Mouse (Mus musculus) heart, postnatal 0 days (tissue): ENCODE data around the gene Gldc. TPM values are rescaled to one million over a fixed set of nuclear protein-coding genes. Genes with fewer than 3 reads are reported as not detected.

Experiments
- ATAC-seq: fragments of 200-750 bp; cut with Nextera tagmentation; 2 replicates; pipeline ENCODE4 v1.8.0; 2017; ENCODE audit warnings: low read depth, moderate number of reproducible peaks, moderate library complexity; ENCODE audit not compliant: insufficient read depth
- DNase-seq: peaks from one replicate; pipeline ENCODE4 v3.0.0-alpha.2; 2016; ENCODE audit warnings: low spot score
- H3K27ac ChIP-seq: fragments of 300-500 bp; sonication (generic); 2 replicates; pipeline ENCODE4 v1.5.1; 2014; ENCODE audit warnings: low read depth, mild to moderate bottlenecking
- H3K27me3 ChIP-seq: fragments of 300-500 bp; sonication (generic); 2 replicates; pipeline ENCODE4 v1.6.1; 2014; ENCODE audit warnings: low read length, mixed read lengths; ENCODE audit not compliant: control insufficient read depth, insufficient read depth
- H3K36me3 ChIP-seq: fragments of 300-500 bp; sonication (generic); replicated peaks from 2 replicates; pipeline ENCODE4 v1.6.1; 2014; ENCODE audit warnings: low read length, mixed read lengths; ENCODE audit not compliant: control insufficient read depth, insufficient read depth
- H3K4me1 ChIP-seq: fragments of 300-500 bp; sonication (generic); 2 replicates; pipeline ENCODE4 v1.6.1; 2014; ENCODE audit warnings: antibody characterized with exemption; ENCODE audit not compliant: control insufficient read depth, insufficient read depth
- H3K4me2 ChIP-seq: fragments of 300-500 bp; sonication (generic); 2 replicates; pipeline ENCODE4 v1.6.1; 2014; ENCODE audit warnings: low read depth, mild to moderate bottlenecking, low read length, moderate library complexity
- H3K4me3 ChIP-seq: fragments of 300-500 bp; sonication (generic); 2 replicates; pipeline ENCODE4 v1.5.1; 2014; ENCODE audit warnings: low read depth, low read length
- H3K9ac ChIP-seq: fragments of 300-500 bp; sonication (generic); replicated peaks from 2 replicates; pipeline ENCODE4 v1.6.1; 2014; ENCODE audit warnings: low read depth, low read length, mixed read lengths
- H3K9me3 ChIP-seq: fragments of 300-500 bp; sonication (generic); replicated peaks from 2 replicates; pipeline ENCODE4 v1.6.1; 2016; ENCODE audit warnings: low read length; ENCODE audit not compliant: control insufficient read depth
- CTCF ChIP-seq: IDR thresholded peaks from 2 replicates; pipeline ENCODE4 v1.5.1; 2016; ENCODE audit warnings: antibody characterized with exemption, control low read depth, low read depth
- EP300 ChIP-seq: IDR thresholded peaks from 2 replicates; pipeline ENCODE4 v1.6.1; 2016; ENCODE audit warnings: antibody characterized with exemption, low read depth
- WGBS: fragments of 180-500 bp; shearing (Covaris S2); extraction: QIAGEN DNeasy Blood & Tissue Kit; methylation state at CpG from one replicate; pipeline ENCODE4 v1.1.7; 2014; 5-methylcytosine and 5-hydroxymethylcytosine counted together
- polyA plus RNA-seq: library from polyadenylated mRNA; unstranded; fragments of >200 nt; fragmentation: Nextera tagmentation; extraction: Ambion mirVana; gene quantifications from 2 replicates; pipeline ENCODE4 v1.2.1, GENCODE M21; 2015
- total RNA-seq: library from RNA; depleted of rRNA; stranded (reverse); fragments of >200 nt; gene quantifications from 2 replicates; pipeline ENCODE4 v1.2.3, GENCODE M21; 2014; ENCODE audit warnings: low replicate concordance

Gene Gldc
- total and polyA plus RNA-seq, 2 experiments from 2014 or later: 0.25 to 2.0 TPM

DNA sequence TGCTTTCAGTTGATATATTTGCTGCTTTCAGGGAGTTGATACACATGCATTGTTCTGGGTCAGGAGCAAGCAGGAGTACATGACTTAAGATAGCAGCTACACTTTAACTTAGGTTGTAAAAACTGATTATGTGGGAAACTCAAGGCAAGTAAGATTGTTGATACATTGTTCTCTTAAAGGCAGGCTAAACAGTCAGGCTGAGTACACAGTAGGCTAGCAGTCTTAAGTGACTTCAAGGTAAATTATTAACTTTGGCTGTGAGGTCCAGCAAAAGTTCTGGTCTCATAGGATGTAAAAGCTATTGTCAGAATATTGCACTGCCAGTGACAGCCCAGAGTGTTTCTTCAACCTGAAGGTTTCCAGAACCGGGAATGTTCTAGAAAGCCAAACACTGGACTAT lies 31.8 kb upstream of the Gldc start:
- Histone ChIP-seq H3K9me3 (no peaks in the 10 kb centered on the region), H3K4me2 (no peak overlapping the region), H3K27ac (no peak overlapping the region), H3K36me3 (no peaks in the 10 kb centered on the region), H3K4me1 (no peaks in the 10 kb centered on the region), H3K4me3 (no peak overlapping the region), H3K27me3 (no peaks in the 10 kb centered on the region), H3K9ac (no peak overlapping the region)
- ATAC-seq (no peak), DNase-seq (no peak)
- TF ChIP-seq CTCF (no peak), EP300 (no peak)
- 77% methylated on average over 1 of the region's 1 CpGs for WGBS

DNA sequence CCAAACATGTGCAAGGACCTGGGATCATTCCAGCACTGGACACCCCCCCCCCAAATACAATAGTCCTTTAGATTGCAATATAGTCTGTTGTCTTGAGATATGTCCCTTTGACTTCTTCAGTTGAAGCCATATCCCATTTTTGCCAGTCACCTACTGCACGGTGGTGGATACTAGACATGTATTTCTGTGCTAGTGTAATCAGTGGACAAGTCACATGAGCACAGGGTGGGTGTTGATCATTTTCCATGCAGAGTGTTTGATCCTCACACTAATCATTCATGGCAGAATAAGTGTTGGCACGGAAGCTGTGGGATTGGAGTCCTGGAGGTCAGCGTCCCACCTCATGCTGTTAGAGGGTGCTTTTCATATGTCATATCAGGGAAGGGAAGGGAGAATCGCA lies 30.6 kb upstream of the Gldc start:
- no peak for TF ChIP-seq CTCF
- no peak for TF ChIP-seq EP300
- H3K9ac ChIP-seq: no peak overlapping the region
- no peaks in the 10 kb centered on the region for H3K9me3 ChIP-seq
- ATAC-seq: no peak
- no peak for DNase-seq
- no peaks in the 10 kb centered on the region for H3K27me3 ChIP-seq
- no peak overlapping the region for H3K4me3 ChIP-seq
- H3K4me1 ChIP-seq: no peaks in the 10 kb centered on the region
- no peak overlapping the region for H3K4me2 ChIP-seq
- no peak overlapping the region for H3K27ac ChIP-seq
- no peaks in the 10 kb centered on the region for H3K36me3 ChIP-seq
- 74% methylated on average over 4 of the region's 4 CpGs for WGBS

DNA sequence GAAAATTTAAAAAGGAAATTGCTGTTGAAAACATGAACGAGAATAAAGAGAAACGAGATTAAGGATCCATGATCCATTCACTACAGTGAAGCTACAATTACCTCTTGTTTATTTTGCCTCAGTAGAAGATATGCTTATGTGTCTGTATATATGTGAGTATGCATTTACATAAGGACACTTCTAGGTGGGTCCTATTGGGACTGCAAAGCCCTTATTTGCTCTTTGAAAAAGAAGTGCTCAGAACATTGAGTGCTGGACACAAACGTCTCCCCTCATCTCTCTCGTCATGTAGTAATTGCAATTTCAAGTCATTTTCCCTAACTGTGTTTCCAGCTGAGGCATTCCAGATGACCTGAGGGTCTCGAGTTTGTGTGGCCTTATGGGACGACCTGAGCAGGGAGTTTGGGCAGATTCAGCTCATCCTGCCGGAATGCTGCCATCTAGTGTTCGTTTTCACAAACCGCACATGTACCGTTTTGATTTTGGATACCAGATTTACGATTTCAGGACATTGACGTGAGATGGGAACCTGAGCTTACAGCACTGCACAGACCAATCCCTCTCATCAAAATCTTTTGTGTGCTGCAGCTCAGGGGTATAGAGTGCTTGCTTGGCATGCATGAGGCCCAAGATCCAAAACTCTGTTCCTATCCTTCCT lies 30.1 kb upstream of the Gldc start:
- no peak overlapping the region for H3K4me2 ChIP-seq
- no peak overlapping the region for H3K9ac ChIP-seq
- H3K9me3 ChIP-seq: no peaks in the 10 kb centered on the region
- H3K36me3 ChIP-seq: no peaks in the 10 kb centered on the region
- H3K27ac ChIP-seq: no peak overlapping the region
- no peaks in the 10 kb centered on the region for H3K4me1 ChIP-seq
- H3K4me3 ChIP-seq: no peak overlapping the region
- ATAC-seq (no peak), DNase-seq (peak; percentile 21)
- TF ChIP-seq EP300 (no peak), CTCF (peak; percentile 79)
- 19% methylated on average over 12 of the region's 12 CpGs for WGBS
- no peaks in the 10 kb centered on the region for H3K27me3 ChIP-seq

DNA sequence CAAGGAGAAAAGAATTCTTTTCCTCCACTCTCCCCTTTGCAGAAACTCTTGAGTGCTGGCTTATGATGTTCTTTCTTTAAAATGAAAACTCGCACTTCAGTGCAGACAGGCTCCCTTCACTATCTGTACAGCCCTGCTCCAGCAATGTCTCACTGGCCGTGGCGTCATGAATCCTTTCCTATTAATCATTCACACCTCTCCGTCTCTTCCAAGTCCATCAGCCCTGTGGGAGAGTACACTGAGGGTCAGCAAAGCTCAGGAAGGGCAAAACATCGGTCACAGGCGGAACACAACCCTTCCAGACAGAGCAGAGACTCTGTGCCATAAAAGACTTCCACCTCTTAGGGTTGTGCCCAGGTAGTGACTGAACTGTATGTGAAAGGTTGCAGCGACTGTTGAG lies 26.9 kb upstream of the Gldc start:
- H3K27ac ChIP-seq: no peak overlapping the region
- DNase-seq (no peak), ATAC-seq (no peak)
- H3K9me3 ChIP-seq: no peaks in the 10 kb centered on the region
- no peaks in the 10 kb centered on the region for H3K36me3 ChIP-seq
- H3K4me1 ChIP-seq: no peaks in the 10 kb centered on the region
- no peaks in the 10 kb centered on the region for H3K27me3 ChIP-seq
- 35% methylated on average over 7 of the region's 7 CpGs for WGBS
- H3K9ac ChIP-seq: no peak overlapping the region
- H3K4me2 ChIP-seq: no peak overlapping the region
- no peak overlapping the region for H3K4me3 ChIP-seq
- TF ChIP-seq CTCF (no peak), EP300 (no peak)

DNA sequence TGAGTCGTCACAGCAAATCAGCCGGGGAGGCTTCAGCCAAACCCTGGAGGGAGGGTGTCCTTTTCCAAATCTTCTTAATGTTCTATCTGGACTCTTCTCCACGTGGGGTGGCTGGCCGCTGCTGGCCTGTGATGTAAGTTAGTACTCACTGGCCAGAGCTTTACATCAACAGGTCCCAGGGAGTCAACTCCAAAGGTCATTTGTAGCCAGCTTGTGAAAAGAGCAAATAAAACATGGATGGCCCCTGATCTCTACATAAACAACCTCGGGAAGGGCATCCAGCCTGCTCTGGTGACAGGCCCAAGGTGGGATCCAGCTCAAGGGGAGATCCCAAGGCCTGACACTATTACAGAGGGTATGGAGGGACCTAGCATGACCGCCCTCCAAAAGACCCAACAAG lies 19.8 kb upstream of the Gldc start:
- H3K4me3 ChIP-seq: no peak overlapping the region
- H3K27me3 ChIP-seq: no peaks in the 10 kb centered on the region
- H3K4me2 ChIP-seq: no peak overlapping the region
- DNase-seq (no peak), ATAC-seq (no peak)
- no peak for TF ChIP-seq EP300
- no peak for TF ChIP-seq CTCF
- no peaks in the 10 kb centered on the region for H3K36me3 ChIP-seq
- no peak overlapping the region for H3K27ac ChIP-seq
- H3K9me3 ChIP-seq: no peaks in the 10 kb centered on the region
- H3K9ac ChIP-seq: no peak overlapping the region
- WGBS: 80% methylated on average over 6 of the region's 6 CpGs
- no peaks in the 10 kb centered on the region for H3K4me1 ChIP-seq

DNA sequence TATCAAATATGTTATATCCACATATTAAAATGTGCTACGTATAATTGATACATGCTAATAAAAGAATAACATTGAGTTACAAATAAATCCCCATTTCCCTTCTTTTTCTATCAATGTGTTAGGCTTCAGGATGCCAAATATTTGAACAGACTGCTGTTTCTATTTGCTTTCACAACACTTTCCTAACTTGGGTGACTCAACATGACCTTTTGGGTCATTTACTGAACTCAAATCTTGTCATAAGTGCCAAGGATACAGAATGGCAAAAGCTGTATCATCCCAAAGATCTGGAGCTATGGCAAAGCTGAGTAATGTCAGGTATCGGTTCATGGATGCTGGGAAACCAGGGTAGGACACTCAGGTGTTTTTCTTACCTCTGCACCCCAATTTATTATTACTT lies 12.0 kb upstream of the Gldc start:
- TF ChIP-seq CTCF (no peak), EP300 (no peak)
- H3K27me3 ChIP-seq: no peaks in the 10 kb centered on the region
- H3K36me3 ChIP-seq: no peaks in the 10 kb centered on the region
- no peaks in the 10 kb centered on the region for H3K4me1 ChIP-seq
- H3K4me2 ChIP-seq: no peak overlapping the region
- no peak overlapping the region for H3K27ac ChIP-seq
- no peak overlapping the region for H3K4me3 ChIP-seq
- WGBS: 87% methylated on average over 2 of the region's 2 CpGs
- peaks cover 10% of the 10 kb centered on the region; the same call in 1 of the 2 replicates for H3K9me3 ChIP-seq
- ATAC-seq (no peak), DNase-seq (no peak)
- no peak overlapping the region for H3K9ac ChIP-seq
